Mouse (Mus musculus) neural tube, embryonic 13.5 days (tissue): ENCODE measurements around the gene Tut1. TPM values are rescaled to one million over a fixed set of nuclear protein-coding genes. Genes with fewer than 3 reads are reported as not detected.
A peak's percentile ranks its signal among the peaks of the same experiment; 100 is the strongest.

Experiments used
- ATAC-seq: fragments of 200-750 bp; cut with Nextera tagmentation; 2 replicates; pipeline ENCODE4 v1.8.0; 2017; ENCODE audit warnings: low read depth, mild to moderate bottlenecking, moderate TSS enrichment, moderate library complexity
- H3K27ac ChIP-seq: fragments of 300-500 bp; sonication (generic); replicated peaks from 2 replicates; pipeline ENCODE4 v1.5.1; 2015; ENCODE audit warnings: moderate library complexity, mild to moderate bottlenecking, inconsistent platforms
- H3K27me3 ChIP-seq: fragments of 300-500 bp; sonication (generic); 2 replicates; pipeline ENCODE4 v1.6.1; 2015; ENCODE audit warnings: mild to moderate bottlenecking, inconsistent platforms
- H3K36me3 ChIP-seq: fragments of 300-500 bp; sonication (generic); 2 replicates; pipeline ENCODE4 v1.6.1; 2015; ENCODE audit warnings: mild to moderate bottlenecking, inconsistent platforms
- H3K4me1 ChIP-seq: fragments of 300-500 bp; sonication (generic); replicated peaks from 2 replicates; pipeline ENCODE4 v1.6.1; 2015; ENCODE audit warnings: inconsistent platforms
- H3K4me2 ChIP-seq: fragments of 300-500 bp; sonication (generic); 2 replicates; pipeline ENCODE4 v1.6.1; 2015; ENCODE audit warnings: inconsistent platforms, mild to moderate bottlenecking, moderate library complexity
- H3K4me3 ChIP-seq: fragments of 300-500 bp; sonication (generic); 2 replicates; pipeline ENCODE4 v1.5.1; 2015; ENCODE audit warnings: mild to moderate bottlenecking, inconsistent platforms
- H3K9ac ChIP-seq: fragments of 300-500 bp; sonication (generic); 2 replicates; pipeline ENCODE4 v1.6.1; 2015; ENCODE audit warnings: moderate library complexity, mild to moderate bottlenecking, inconsistent platforms
- H3K9me3 ChIP-seq: fragments of 300-500 bp; sonication (generic); 2 replicates; pipeline ENCODE4 v1.6.1; 2016; ENCODE audit warnings: inconsistent platforms
- WGBS: fragments of 180-500 bp; shearing (Covaris S2); methylation state at CpG from one replicate; pipeline ENCODE4 v1.1.7; 2015; 5-methylcytosine and 5-hydroxymethylcytosine counted together
- polyA plus RNA-seq: library from polyadenylated mRNA; unstranded; fragments of >200 nt; fragmentation: Nextera tagmentation; extraction: Ambion mirVana; gene quantifications from 2 replicates; pipeline ENCODE4 v1.2.1, GENCODE M21; 2015

Gene Tut1
- polyA plus RNA-seq: 29.2 and 30.1 TPM in 2 replicates

- H3K27ac ChIP-seq: peak within 1 kb of the TSS; percentile 94
- 2% methylated on average over 46 of the region's 46 CpGs for WGBS
Measured at GRCm38 (mm10) chr19:8953135-8954039, at the start of gene Tut1. Tut1 (plus strand) TSS chr19:8953847.

DNA sequence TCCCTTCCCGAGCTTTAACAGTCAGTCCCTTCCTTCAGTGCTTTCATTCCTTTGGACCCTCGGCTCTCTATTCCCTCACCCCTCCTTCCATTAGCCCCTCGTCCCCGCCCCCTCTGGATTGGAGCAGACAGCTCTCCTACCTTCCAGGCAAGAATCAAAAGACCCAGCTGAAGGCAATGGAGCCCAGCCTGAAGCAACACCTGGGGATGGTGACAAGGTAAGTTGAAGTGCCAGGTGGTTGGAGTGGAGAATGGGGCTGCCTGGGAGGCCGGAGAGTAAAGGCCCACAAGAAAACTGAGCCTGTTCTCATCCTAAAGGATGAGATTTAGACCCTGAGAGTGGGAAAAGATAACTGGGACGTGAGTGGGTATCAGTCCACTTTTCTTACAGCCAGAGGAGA, 45.1 kb upstream of the Tut1 start:
- Histone ChIP-seq H3K36me3 (peaks cover 97% of the 10 kb centered on the region), H3K4me2 (no peak overlapping the region), H3K27me3 (no peaks in the 10 kb centered on the region), H3K27ac (no peak overlapping the region), H3K4me1 (no peaks in the 10 kb centered on the region), H3K9ac (no peak overlapping the region), H3K9me3 (no peaks in the 10 kb centered on the region), H3K4me3 (no peak overlapping the region)
- no peak for ATAC-seq
- WGBS: 90% methylated on average over 6 of the region's 6 CpGs

More at GRCm38 (mm10) chr19:8953135-8954039, at the start of gene Tut1:
- Histone ChIP-seq H3K9me3 (no peaks in the 10 kb centered on the region), H3K9ac (peak within 1 kb of the TSS; percentile 83), H3K36me3 (peaks cover 74% of the 10 kb centered on the region), H3K27me3 (no peaks in the 10 kb centered on the region), H3K4me1 (peaks cover 45% of the 10 kb centered on the region), H3K4me2 (peak within 1 kb of the TSS; percentile 91), H3K4me3 (peak within 1 kb of the TSS; percentile 82)
- peak; percentile 95 for ATAC-seq

GRCm38 (mm10) chr19:8911810-8912209, 41.8 kb upstream of the Tut1 start:
- WGBS: 93% methylated on average over 5 of the region's 5 CpGs
- H3K36me3 ChIP-seq: peaks cover 100% of the 10 kb centered on the region
- no peak for ATAC-seq

GRCm38 (mm10) chr19:8914212-8914611, 39.4 kb upstream of the Tut1 start:
- Histone ChIP-seq H3K4me2 (no peak overlapping the region), H3K9ac (no peak overlapping the region), H3K27ac (no peak overlapping the region), H3K36me3 (peaks cover 80% of the 10 kb centered on the region), H3K9me3 (no peaks in the 10 kb centered on the region), H3K27me3 (no peaks in the 10 kb centered on the region), H3K4me1 (no peaks in the 10 kb centered on the region), H3K4me3 (no peak overlapping the region)
- 93% methylated on average over 3 of the region's 3 CpGs for WGBS
- ATAC-seq: no peak

More at GRCm38 (mm10) chr19:8911810-8912209, 41.8 kb upstream of the Tut1 start:
- Histone ChIP-seq H3K4me2 (no peak overlapping the region), H3K9ac (no peak overlapping the region), H3K27me3 (no peaks in the 10 kb centered on the region), H3K4me3 (no peak overlapping the region), H3K4me1 (no peaks in the 10 kb centered on the region), H3K27ac (no peak overlapping the region), H3K9me3 (no peaks in the 10 kb centered on the region)

DNA sequence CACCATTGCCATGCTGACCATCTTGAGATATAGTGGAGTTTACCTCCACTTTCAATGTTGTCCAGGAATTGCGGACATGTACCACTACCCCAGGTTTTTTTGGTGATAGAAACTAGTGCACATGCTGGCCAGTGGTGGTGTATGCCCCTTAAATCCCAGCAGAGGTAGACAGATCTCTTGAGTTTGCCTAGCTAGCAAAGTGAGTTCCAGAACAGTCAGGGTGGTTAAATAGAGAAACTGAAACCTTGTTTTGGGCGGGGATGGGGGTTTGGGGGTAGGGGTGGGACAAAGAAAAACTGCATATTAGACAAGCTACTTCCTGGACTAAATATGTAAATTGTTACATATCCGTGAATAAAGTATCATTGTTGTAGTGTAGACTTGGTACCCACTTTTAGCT, 34.6 kb upstream of the Tut1 start:
- peaks cover 41% of the 10 kb centered on the region for H3K36me3 ChIP-seq
- H3K27me3 ChIP-seq: no peaks in the 10 kb centered on the region
- no peak overlapping the region for H3K4me3 ChIP-seq
- ATAC-seq: no peak
- peaks cover 20% of the 10 kb centered on the region for H3K4me1 ChIP-seq
- WGBS: 93% methylated on average over 3 of the region's 3 CpGs
- no peak overlapping the region for H3K9ac ChIP-seq
- H3K4me2 ChIP-seq: no peak overlapping the region
- no peak overlapping the region for H3K27ac ChIP-seq
- no peaks in the 10 kb centered on the region for H3K9me3 ChIP-seq

- H3K27me3 ChIP-seq: no peaks in the 10 kb centered on the region
- peak overlapping the region; percentile 87 for H3K27ac ChIP-seq
- H3K4me2 ChIP-seq: peak overlapping the region; percentile 85
- H3K36me3 ChIP-seq: peaks cover 34% of the 10 kb centered on the region
- no peaks in the 10 kb centered on the region for H3K9me3 ChIP-seq
- H3K9ac ChIP-seq: peak overlapping the region; percentile 81; the same call in 1 of the 2 replicates
- WGBS: 49% methylated on average over 6 of the region's 6 CpGs
- ATAC-seq: peak; percentile 12; the same call in 1 of the 2 replicates
- H3K4me1 ChIP-seq: peaks cover 20% of the 10 kb centered on the region
- H3K4me3 ChIP-seq: peak overlapping the region; percentile 84
Measured at GRCm38 (mm10) chr19:8919684-8920072, 34.0 kb upstream of the Tut1 start.

DNA sequence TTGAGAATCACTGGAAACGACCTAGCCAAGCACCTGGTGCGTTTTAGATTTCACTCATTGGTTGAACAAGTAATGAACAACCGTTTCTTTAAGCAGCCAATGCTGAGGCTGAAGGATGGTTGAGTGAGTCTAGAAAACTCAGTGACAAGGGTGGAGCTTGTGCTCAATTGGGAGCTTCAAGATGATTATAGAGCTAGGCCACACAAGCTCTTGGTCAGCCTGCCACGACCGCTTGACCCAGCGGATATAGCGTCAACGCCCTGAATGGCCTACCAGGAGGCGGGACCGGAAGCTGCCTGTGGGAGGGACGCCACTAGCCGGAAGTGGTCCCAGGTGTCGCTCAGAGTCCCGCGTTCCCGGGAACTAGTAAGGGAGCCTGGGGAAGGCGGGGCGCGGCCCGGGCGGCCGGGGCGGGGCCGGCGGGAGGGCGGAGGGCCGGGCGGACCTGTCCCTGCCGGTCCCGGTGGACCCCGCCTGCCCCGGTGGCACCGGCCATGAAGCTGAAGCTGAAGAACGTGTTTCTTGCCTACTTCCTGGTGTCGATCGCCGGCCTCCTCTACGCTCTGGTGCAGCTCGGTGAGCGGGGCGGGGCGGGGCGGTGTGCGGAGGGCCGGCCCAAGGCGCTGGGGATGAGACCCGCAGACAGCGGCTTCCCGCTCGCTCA, 33.4 kb upstream of the Tut1 start, which contains the start of gene B3gat3:
B3gat3 (plus strand) TSS at position 302 of the 664 bp plus-strand sequence.
- no peaks in the 10 kb centered on the region for H3K9me3 ChIP-seq
- 3% methylated on average over 50 of the region's 50 CpGs for WGBS
- H3K27ac ChIP-seq: peak within 1 kb of the TSS; percentile 87
- peak; percentile 98 for ATAC-seq
- peak within 1 kb of the TSS; percentile 81 for H3K9ac ChIP-seq
- no peaks in the 10 kb centered on the region for H3K27me3 ChIP-seq
- peaks cover 30% of the 10 kb centered on the region for H3K36me3 ChIP-seq
- H3K4me3 ChIP-seq: peak within 1 kb of the TSS; percentile 84
- peaks cover 20% of the 10 kb centered on the region for H3K4me1 ChIP-seq
- peak within 1 kb of the TSS; percentile 85 for H3K4me2 ChIP-seq

DNA sequence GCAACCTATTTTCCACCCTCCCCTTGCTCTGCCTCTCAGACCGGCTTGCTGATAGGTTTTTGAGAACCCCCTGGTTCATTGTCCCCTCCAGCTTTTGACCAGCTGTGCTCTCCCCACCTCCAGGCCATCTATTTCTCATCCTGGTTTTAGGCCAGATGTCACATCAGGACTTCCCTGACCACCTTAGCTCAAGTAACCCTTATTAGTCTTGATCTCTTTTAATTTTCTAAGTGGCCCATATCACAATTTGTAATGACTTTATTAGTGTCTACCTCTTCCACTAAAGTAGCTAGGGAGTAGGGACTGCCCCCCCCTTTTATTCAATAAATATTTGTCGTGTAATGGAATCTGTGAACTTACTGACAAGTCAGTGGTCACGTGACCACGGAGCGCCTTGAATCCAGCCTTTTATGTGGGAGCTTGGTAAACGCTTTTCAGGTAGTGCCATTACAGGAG, 32.8 kb upstream of the Tut1 start:
- Histone ChIP-seq H3K4me1 (peaks cover 20% of the 10 kb centered on the region), H3K4me3 (peak overlapping the region; percentile 84), H3K27ac (peak overlapping the region; percentile 87), H3K36me3 (peaks cover 30% of the 10 kb centered on the region), H3K27me3 (no peaks in the 10 kb centered on the region), H3K4me2 (peak overlapping the region; percentile 85), H3K9ac (peak overlapping the region; percentile 81), H3K9me3 (no peaks in the 10 kb centered on the region)
- WGBS: 2% methylated on average over 6 of the region's 6 CpGs
- ATAC-seq: peak; percentile 23; the same call in 1 of the 2 replicates

GRCm38 (mm10) chr19:8921741-8922140, 31.9 kb upstream of the Tut1 start:
- H3K9ac ChIP-seq: peak overlapping the region; percentile 81
- no peak for ATAC-seq
- H3K27me3 ChIP-seq: no peaks in the 10 kb centered on the region
- 87% methylated on average over 9 of the region's 9 CpGs for WGBS
- no peak overlapping the region for H3K4me3 ChIP-seq
- H3K9me3 ChIP-seq: no peaks in the 10 kb centered on the region
- peaks cover 20% of the 10 kb centered on the region for H3K4me1 ChIP-seq
- H3K36me3 ChIP-seq: peaks cover 30% of the 10 kb centered on the region
- no peak overlapping the region for H3K27ac ChIP-seq
- peak overlapping the region; percentile 85 for H3K4me2 ChIP-seq

- peaks cover 27% of the 10 kb centered on the region for H3K4me1 ChIP-seq
- 94% methylated on average over 2 of the region's 2 CpGs for WGBS
- H3K4me3 ChIP-seq: no peak overlapping the region
- H3K4me2 ChIP-seq: no peak overlapping the region
- no peaks in the 10 kb centered on the region for H3K9me3 ChIP-seq
- no peak for ATAC-seq
- H3K36me3 ChIP-seq: peaks cover 37% of the 10 kb centered on the region
- no peak overlapping the region for H3K27ac ChIP-seq
- H3K9ac ChIP-seq: no peak overlapping the region
- H3K27me3 ChIP-seq: no peaks in the 10 kb centered on the region
Measured at GRCm38 (mm10) chr19:8926766-8927165, 26.9 kb upstream of the Tut1 start.

- Histone ChIP-seq H3K4me2 (no peak overlapping the region), H3K36me3 (peaks cover 34% of the 10 kb centered on the region), H3K9me3 (no peaks in the 10 kb centered on the region)
Measured at GRCm38 (mm10) chr19:8927891-8928525, 25.6 kb upstream of the Tut1 start.

More at GRCm38 (mm10) chr19:8927891-8928525, 25.6 kb upstream of the Tut1 start:
- H3K4me3 ChIP-seq: no peak overlapping the region
- H3K27me3 ChIP-seq: no peaks in the 10 kb centered on the region
- no peak overlapping the region for H3K27ac ChIP-seq
- peaks cover 23% of the 10 kb centered on the region for H3K4me1 ChIP-seq
- WGBS: 86% methylated on average over 12 of the region's 12 CpGs
- no peak overlapping the region for H3K9ac ChIP-seq
- ATAC-seq: no peak
